Mouse (Mus musculus) bone marrow macrophage, adult 2 months (primary cell): ENCODE measurements around the gene Ftsj3. TPM values are rescaled to one million over a fixed set of nuclear protein-coding genes. Genes with fewer than 3 reads are reported as not detected.
"Not testable (repeated sequence)": the region's sequence is repeated elsewhere in the genome, so short reads cannot be mapped to it uniquely, and the experiment has no call there.

ENCODE experiments used
- H3K27ac ChIP-seq: 2 replicates; pipeline ENCODE4 v1.5.1; 2012; ENCODE audit warnings: low read depth, low read length; ENCODE audit not compliant: insufficient read depth
- H3K4me1 ChIP-seq: 2 replicates; pipeline ENCODE4 v1.6.1; 2012; ENCODE audit warnings: low read length; ENCODE audit not compliant: control insufficient read depth, insufficient read depth
- H3K4me3 ChIP-seq: 2 replicates; pipeline ENCODE4 v1.5.1; 2012; ENCODE audit warnings: mild to moderate bottlenecking, low read length, moderate library complexity; ENCODE audit not compliant: insufficient read depth
- CTCF ChIP-seq: IDR thresholded peaks from 2 replicates; pipeline ENCODE4 v1.5.1; 2012; ENCODE audit warnings: low read depth, mild to moderate bottlenecking, low read length, moderate library complexity
- POLR2A ChIP-seq: IDR thresholded peaks from 2 replicates; pipeline ENCODE4 v1.6.1; 2012; ENCODE audit warnings: mild to moderate bottlenecking, low read depth, low read length, borderline replicate concordance
- polyA plus RNA-seq: library from polyadenylated mRNA; stranded (reverse); fragments of >200 nt; gene quantifications from 2 replicates; pipeline ENCODE4 v1.2.4, GENCODE M21; 2012; ENCODE audit not compliant: missing spikeins, insufficient read depth, insufficient read length

Gene Ftsj3
- polyA plus RNA-seq, 1 experiment: 17.7 TPM

GRCm38 (mm10) chr11:106212771-106213170 lies 43.1 kb downstream of the Ftsj3 start:
- Histone ChIP-seq H3K4me1 (peaks cover 7% of the 10 kb centered on the region), H3K4me3 (no peak overlapping the region)
- no peak for TF ChIP-seq CTCF
- no peak for TF ChIP-seq POLR2A

GRCm38 (mm10) chr11:106202123-106202465 lies 53.8 kb downstream of the Ftsj3 start, which contains the start of gene Strada:
Gene Strada, minus strand, starts transcription at chr11:106202168.
- Histone ChIP-seq H3K4me3 (no peak within 1 kb of the TSS), H3K27ac (peak within 1 kb of the TSS; percentile 52), H3K4me1 (peaks cover 12% of the 10 kb centered on the region)
- no peak for TF ChIP-seq CTCF
- TF ChIP-seq POLR2A: no peak

More at GRCm38 (mm10) chr11:106212771-106213170, 43.1 kb downstream of the Ftsj3 start:
- no peak overlapping the region for H3K27ac ChIP-seq

- peaks cover 12% of the 10 kb centered on the region for H3K4me1 ChIP-seq
- H3K4me3 ChIP-seq: no peak overlapping the region
- TF ChIP-seq CTCF (no peak), POLR2A (no peak)
- peak overlapping the region; percentile 52; the same call in 1 of the 2 replicates for H3K27ac ChIP-seq
Observed at GRCm38 (mm10) chr11:106201337-106202122, 54.3 kb downstream of the Ftsj3 start.

GRCm38 (mm10) chr11:106200756-106201155 lies 55.1 kb downstream of the Ftsj3 start:
- no peak for TF ChIP-seq POLR2A
- TF ChIP-seq CTCF: no peak
- Histone ChIP-seq H3K4me3 (no peak overlapping the region), H3K27ac (no peak overlapping the region), H3K4me1 (peaks cover 12% of the 10 kb centered on the region)

GRCm38 (mm10) chr11:106199997-106200396 lies 55.9 kb downstream of the Ftsj3 start:
- peaks cover 13% of the 10 kb centered on the region for H3K4me1 ChIP-seq
- H3K27ac ChIP-seq: not testable (repeated sequence)

More at GRCm38 (mm10) chr11:106199997-106200396, 55.9 kb downstream of the Ftsj3 start:
- not testable (repeated sequence) for H3K4me3 ChIP-seq

Other genes starting within 250 kb of the Ftsj3 start
- gene Kcnh6, start 248.0 kb downstream of the Ftsj3 start, polyA plus RNA-seq: not detected in 2 replicates
- 48.8 and 55.3 TPM in 2 replicates for gene Dcaf7, start 219.2 kb downstream of the Ftsj3 start, polyA plus RNA-seq
- gene Taco1, start 190.0 kb downstream of the Ftsj3 start, polyA plus RNA-seq: 7.2 and 7.6 TPM in 2 replicates
- gene Map3k3, start 171.5 kb downstream of the Ftsj3 start, polyA plus RNA-seq: 67.0 and 70.9 TPM in 2 replicates
- gene Gm10840, start 95.2 kb downstream of the Ftsj3 start, polyA plus RNA-seq: not detected in 2 replicates
- 263 and 272 TPM in 2 replicates for gene Limd2, start 95.2 kb downstream of the Ftsj3 start, polyA plus RNA-seq
- 23.8 and 25.4 TPM in 2 replicates for gene Strada, start 53.9 kb downstream of the Ftsj3 start, polyA plus RNA-seq
- gene Ccdc47, start 39.7 kb downstream of the Ftsj3 start, polyA plus RNA-seq: 97.3 and 99.5 TPM in 2 replicates
- 42.8 and 46.3 TPM in 2 replicates for gene Ddx42, start 39.2 kb downstream of the Ftsj3 start, polyA plus RNA-seq
- gene Psmc5, start 75 bp upstream of the Ftsj3 start, polyA plus RNA-seq: 76.9 and 78.8 TPM in 2 replicates
- 89.5 and 89.8 TPM in 2 replicates for gene Smarcd2, start 16.9 kb upstream of the Ftsj3 start, polyA plus RNA-seq
- gene Tcam1, start 20.6 kb upstream of the Ftsj3 start, polyA plus RNA-seq: not detected in 2 replicates
- not detected in 2 replicates for gene Gh, start 45.8 kb upstream of the Ftsj3 start, polyA plus RNA-seq
- 5.1 and 6.5 TPM in 2 replicates for gene Cd79b, start 58.7 kb upstream of the Ftsj3 start, polyA plus RNA-seq
- not detected in 2 replicates for gene Scn4a, start 97.2 kb upstream of the Ftsj3 start, polyA plus RNA-seq
- not detected in 2 replicates for gene Prr29, start 109.4 kb upstream of the Ftsj3 start, polyA plus RNA-seq
- 7.4 and 9.4 TPM in 2 replicates for gene Icam2, start 132.0 kb upstream of the Ftsj3 start, polyA plus RNA-seq
- gene Ern1, start 231.8 kb upstream of the Ftsj3 start, polyA plus RNA-seq: 27.5 and 27.8 TPM in 2 replicates